Mouse (Mus musculus): ENCODE results near the gene Ndufa9. TPM values are rescaled to one million over a fixed set of nuclear protein-coding genes. Genes with fewer than 3 reads are reported as not detected.

Gene Ndufa9
- polyA plus RNA-seq, 1 experiment: 98.3 TPM

DNA sequence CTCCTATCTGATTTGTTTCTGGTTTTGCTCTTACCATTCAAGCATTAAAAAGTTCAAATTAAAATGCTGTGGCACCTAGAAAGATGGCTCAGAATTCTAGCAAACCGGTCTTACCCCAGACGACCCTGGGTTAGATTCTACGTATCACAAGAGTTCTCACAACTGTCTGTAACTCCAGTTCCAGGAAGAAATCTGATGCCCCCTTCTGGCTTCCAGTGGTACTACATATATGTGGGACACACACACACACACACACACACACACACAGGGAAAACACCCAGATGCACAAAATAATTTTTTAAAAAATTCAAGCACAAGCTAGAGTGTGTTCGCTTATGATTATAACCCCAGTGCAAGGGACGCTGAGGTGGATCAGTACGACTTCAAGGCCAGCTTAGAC lies 55.2 kb downstream of the Ndufa9 start:
- WGBS: 97% methylated on average over 6 of the region's 6 CpGs
- no peaks in the 10 kb centered on the region for H3K27me3 ChIP-seq (ENCODE audit: control insufficient read depth, insufficient read depth, low read length)
- H3K4me3 ChIP-seq (ENCODE audit: control insufficient read depth, insufficient read depth, low read length): no peak overlapping the region
- H3K36me3 ChIP-seq (ENCODE audit: control insufficient read depth, insufficient read depth, low read length): no peaks in the 10 kb centered on the region
- no peaks in the 10 kb centered on the region; the same call in 1 of the 2 replicates for H3K4me1 ChIP-seq (replicated peaks; ENCODE audit: control insufficient read depth, insufficient read depth, low read length)
- no peak for TF ChIP-seq CTCF (IDR thresholded peaks at IDR 0.05; ENCODE audit: borderline replicate concordance, control insufficient read depth, extremely low read depth, insufficient read depth, low read length, poor library complexity)
- TF ChIP-seq POLR2A (IDR thresholded peaks at IDR 0.05; ENCODE audit: control insufficient read depth, extremely low read depth, insufficient read depth, low read length, poor library complexity): no peak
- no peak for DNase-seq
- H3K27ac ChIP-seq (ENCODE audit: control insufficient read depth, insufficient read depth, low read length): no peak overlapping the region

GRCm38 (mm10) chr6:126791964-126792363 lies 57.0 kb downstream of the Ndufa9 start:
- Histone ChIP-seq H3K27ac (ENCODE audit: control insufficient read depth, insufficient read depth, low read length) (no peak overlapping the region), H3K27me3 (ENCODE audit: control insufficient read depth, insufficient read depth, low read length) (no peaks in the 10 kb centered on the region), H3K4me1 (replicated peaks; ENCODE audit: control insufficient read depth, insufficient read depth, low read length) (no peaks in the 10 kb centered on the region; the same call in 1 of the 2 replicates), H3K36me3 (ENCODE audit: control insufficient read depth, insufficient read depth, low read length) (no peaks in the 10 kb centered on the region), H3K4me3 (ENCODE audit: control insufficient read depth, insufficient read depth, low read length) (peak overlapping the region; percentile 33)
- TF ChIP-seq POLR2A (IDR thresholded peaks at IDR 0.05; ENCODE audit: control insufficient read depth, extremely low read depth, insufficient read depth, low read length, poor library complexity) (no peak), CTCF (IDR thresholded peaks at IDR 0.05; ENCODE audit: borderline replicate concordance, control insufficient read depth, extremely low read depth, insufficient read depth, low read length, poor library complexity) (no peak)
- peak; percentile 27 for DNase-seq
- WGBS: 17% methylated on average over 12 of the region's 12 CpGs

GRCm38 (mm10) chr6:126791488-126791887 lies 57.4 kb downstream of the Ndufa9 start:
- no peaks in the 10 kb centered on the region; the same call in 1 of the 2 replicates for H3K4me1 ChIP-seq (replicated peaks; ENCODE audit: control insufficient read depth, insufficient read depth, low read length)
- TF ChIP-seq POLR2A (IDR thresholded peaks at IDR 0.05; ENCODE audit: control insufficient read depth, extremely low read depth, insufficient read depth, low read length, poor library complexity) (no peak), CTCF (IDR thresholded peaks at IDR 0.05; ENCODE audit: borderline replicate concordance, control insufficient read depth, extremely low read depth, insufficient read depth, low read length, poor library complexity) (no peak)
- DNase-seq: no peak
- no peak overlapping the region for H3K4me3 ChIP-seq (ENCODE audit: control insufficient read depth, insufficient read depth, low read length)
- WGBS: 12% methylated on average over 4 of the region's 4 CpGs
- H3K27ac ChIP-seq (ENCODE audit: control insufficient read depth, insufficient read depth, low read length): no peak overlapping the region
- no peaks in the 10 kb centered on the region for H3K36me3 ChIP-seq (ENCODE audit: control insufficient read depth, insufficient read depth, low read length)
- no peaks in the 10 kb centered on the region for H3K27me3 ChIP-seq (ENCODE audit: control insufficient read depth, insufficient read depth, low read length)

GRCm38 (mm10) chr6:126788863-126789262 lies 60.1 kb downstream of the Ndufa9 start:
- no peaks in the 10 kb centered on the region for H3K27me3 ChIP-seq (ENCODE audit: control insufficient read depth, insufficient read depth, low read length)
- H3K4me3 ChIP-seq (ENCODE audit: control insufficient read depth, insufficient read depth, low read length): no peak overlapping the region
- WGBS: 72% methylated on average over 8 of the region's 8 CpGs
- DNase-seq: no peak
- no peaks in the 10 kb centered on the region; the same call in 1 of the 2 replicates for H3K4me1 ChIP-seq (replicated peaks; ENCODE audit: control insufficient read depth, insufficient read depth, low read length)
- H3K36me3 ChIP-seq (ENCODE audit: control insufficient read depth, insufficient read depth, low read length): no peaks in the 10 kb centered on the region
- TF ChIP-seq POLR2A (IDR thresholded peaks at IDR 0.05; ENCODE audit: control insufficient read depth, extremely low read depth, insufficient read depth, low read length, poor library complexity) (no peak), CTCF (IDR thresholded peaks at IDR 0.05; ENCODE audit: borderline replicate concordance, control insufficient read depth, extremely low read depth, insufficient read depth, low read length, poor library complexity) (no peak)
- no peak overlapping the region for H3K27ac ChIP-seq (ENCODE audit: control insufficient read depth, insufficient read depth, low read length)

GRCm38 (mm10) chr6:126784206-126784605 lies 64.7 kb downstream of the Ndufa9 start:
- Histone ChIP-seq H3K27ac (ENCODE audit: control insufficient read depth, insufficient read depth, low read length) (no peak overlapping the region), H3K4me1 (replicated peaks; ENCODE audit: control insufficient read depth, insufficient read depth, low read length) (no peaks in the 10 kb centered on the region), H3K4me3 (ENCODE audit: control insufficient read depth, insufficient read depth, low read length) (no peak overlapping the region), H3K27me3 (ENCODE audit: control insufficient read depth, insufficient read depth, low read length) (no peaks in the 10 kb centered on the region), H3K36me3 (ENCODE audit: control insufficient read depth, insufficient read depth, low read length) (no peaks in the 10 kb centered on the region)
- 66% methylated on average over 5 of the region's 5 CpGs for WGBS
- TF ChIP-seq CTCF (IDR thresholded peaks at IDR 0.05; ENCODE audit: borderline replicate concordance, control insufficient read depth, extremely low read depth, insufficient read depth, low read length, poor library complexity): no peak
- no peak for TF ChIP-seq POLR2A (IDR thresholded peaks at IDR 0.05; ENCODE audit: control insufficient read depth, extremely low read depth, insufficient read depth, low read length, poor library complexity)
- no peak for DNase-seq

GRCm38 (mm10) chr6:126783651-126784066 lies 65.3 kb downstream of the Ndufa9 start:
- TF ChIP-seq CTCF (IDR thresholded peaks at IDR 0.05; ENCODE audit: borderline replicate concordance, control insufficient read depth, extremely low read depth, insufficient read depth, low read length, poor library complexity) (no peak), POLR2A (IDR thresholded peaks at IDR 0.05; ENCODE audit: control insufficient read depth, extremely low read depth, insufficient read depth, low read length, poor library complexity) (no peak)
- Histone ChIP-seq H3K27ac (ENCODE audit: control insufficient read depth, insufficient read depth, low read length) (no peak overlapping the region), H3K27me3 (ENCODE audit: control insufficient read depth, insufficient read depth, low read length) (no peaks in the 10 kb centered on the region), H3K4me3 (ENCODE audit: control insufficient read depth, insufficient read depth, low read length) (no peak overlapping the region), H3K4me1 (replicated peaks; ENCODE audit: control insufficient read depth, insufficient read depth, low read length) (no peaks in the 10 kb centered on the region), H3K36me3 (ENCODE audit: control insufficient read depth, insufficient read depth, low read length) (no peaks in the 10 kb centered on the region)
- WGBS: 80% methylated on average over 10 of the region's 10 CpGs
- no peak for DNase-seq

GRCm38 (mm10) chr6:126783056-126783455 lies 65.9 kb downstream of the Ndufa9 start:
- no peak for DNase-seq
- H3K27ac ChIP-seq (ENCODE audit: control insufficient read depth, insufficient read depth, low read length): no peak overlapping the region
- TF ChIP-seq CTCF (IDR thresholded peaks at IDR 0.05; ENCODE audit: borderline replicate concordance, control insufficient read depth, extremely low read depth, insufficient read depth, low read length, poor library complexity) (no peak), POLR2A (IDR thresholded peaks at IDR 0.05; ENCODE audit: control insufficient read depth, extremely low read depth, insufficient read depth, low read length, poor library complexity) (no peak)
- no peaks in the 10 kb centered on the region for H3K36me3 ChIP-seq (ENCODE audit: control insufficient read depth, insufficient read depth, low read length)
- H3K27me3 ChIP-seq (ENCODE audit: control insufficient read depth, insufficient read depth, low read length): no peaks in the 10 kb centered on the region
- H3K4me3 ChIP-seq (ENCODE audit: control insufficient read depth, insufficient read depth, low read length): no peak overlapping the region
- WGBS: 92% methylated on average over 1 of the region's 1 CpGs
- H3K4me1 ChIP-seq (replicated peaks; ENCODE audit: control insufficient read depth, insufficient read depth, low read length): no peaks in the 10 kb centered on the region
